Mouse (Mus musculus): ENCODE measurements around the gene Cyp2d34. TPM values are rescaled to one million over a fixed set of nuclear protein-coding genes. Genes with fewer than 3 reads are reported as not detected.

Gene Cyp2d34
- 133 TPM for polyA plus RNA-seq (2014; fragmentation: Illumina TruSeq; extraction: RNeasy Lipid Tissue Mini Kit (QIAGEN cat#74804); ENCODE audit: low read depth, low replicate concordance)

DNA sequence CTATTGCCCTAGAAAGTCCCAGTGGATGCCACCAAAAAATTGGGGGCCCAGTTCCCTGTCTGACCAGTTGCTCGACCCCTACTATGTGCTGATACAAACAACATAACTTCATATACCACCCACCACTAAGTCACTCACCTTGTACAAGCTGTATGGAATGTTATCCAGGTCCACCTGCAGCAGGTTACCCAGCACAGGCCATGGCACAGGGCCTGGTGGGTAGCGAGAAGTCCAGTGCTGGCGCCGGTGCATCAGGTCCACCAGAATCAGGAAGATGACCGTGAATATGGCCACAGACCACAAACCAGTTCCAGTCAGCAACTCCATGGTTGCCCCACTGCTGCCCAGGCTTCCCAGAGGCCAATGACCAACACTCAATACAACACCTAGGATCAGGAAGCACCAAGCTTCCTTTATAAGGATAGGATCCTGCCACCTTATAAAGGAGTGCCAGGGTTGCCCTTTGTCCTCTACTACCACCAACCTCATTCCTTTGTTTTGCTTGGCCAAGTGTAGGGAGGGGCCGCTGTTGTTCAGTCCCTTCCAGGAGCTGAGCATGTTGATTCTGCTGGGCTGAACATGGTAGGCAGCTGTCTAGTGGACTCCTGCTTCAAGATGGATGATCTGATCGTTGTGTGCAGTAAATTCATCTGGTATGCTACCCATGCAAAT is at the start of gene Cyp2d34:
TSS of gene Cyp2d34 (minus strand) at position 416 of the 672 bp plus-strand sequence.

Other genes with a start within 250 kb of the Cyp2d34 start
- gene Cyp2d22, start 240.7 kb downstream of the Cyp2d34 start, polyA plus RNA-seq (2014; fragmentation: Illumina TruSeq; extraction: RNeasy Lipid Tissue Mini Kit (QIAGEN cat#74804); ENCODE audit: low read depth, low replicate concordance) = 11.7 TPM
- gene Cyp2d11, start 226.9 kb downstream of the Cyp2d34 start, polyA plus RNA-seq (2014; fragmentation: Illumina TruSeq; extraction: RNeasy Lipid Tissue Mini Kit (QIAGEN cat#74804); ENCODE audit: low read depth, low replicate concordance) = not detected
- 9.0 TPM for gene Cyp2d10, start 213.8 kb downstream of the Cyp2d34 start, polyA plus RNA-seq (2014; fragmentation: Illumina TruSeq; extraction: RNeasy Lipid Tissue Mini Kit (QIAGEN cat#74804); ENCODE audit: low read depth, low replicate concordance)
- gene Cyp2d9, start 187.5 kb downstream of the Cyp2d34 start, polyA plus RNA-seq (2014; fragmentation: Illumina TruSeq; extraction: RNeasy Lipid Tissue Mini Kit (QIAGEN cat#74804); ENCODE audit: low read depth, low replicate concordance) = 11.7 TPM
- gene Cyp2d12, start 65.9 kb downstream of the Cyp2d34 start, polyA plus RNA-seq (2014; fragmentation: Illumina TruSeq; extraction: RNeasy Lipid Tissue Mini Kit (QIAGEN cat#74804); ENCODE audit: low read depth, low replicate concordance) = 40.2 TPM
- gene Cyp2d40, start 143.2 kb upstream of the Cyp2d34 start, polyA plus RNA-seq (2014; fragmentation: Illumina TruSeq; extraction: RNeasy Lipid Tissue Mini Kit (QIAGEN cat#74804); ENCODE audit: low read depth, low replicate concordance) = not detected
- gene Cyp2d26, start 173.3 kb upstream of the Cyp2d34 start, polyA plus RNA-seq (2014; fragmentation: Illumina TruSeq; extraction: RNeasy Lipid Tissue Mini Kit (QIAGEN cat#74804); ENCODE audit: low read depth, low replicate concordance) = 3.8 TPM

Measured in sigmoid colon, adult 10 weeks (tissue).